Mouse (Mus musculus) liver, embryonic 14.5 days (tissue): ENCODE measurements around the gene Grik3.

Source experiments
- CTCF ChIP-seq: IDR thresholded peaks from 2 replicates; pipeline ENCODE4 v1.5.1; 2016; ENCODE audit warnings: antibody characterized with exemption, low read depth, control low read depth
- EP300 ChIP-seq: IDR thresholded peaks from 2 replicates; pipeline ENCODE4 v1.6.1; 2016; ENCODE audit warnings: antibody characterized with exemption, low read depth

DNA sequence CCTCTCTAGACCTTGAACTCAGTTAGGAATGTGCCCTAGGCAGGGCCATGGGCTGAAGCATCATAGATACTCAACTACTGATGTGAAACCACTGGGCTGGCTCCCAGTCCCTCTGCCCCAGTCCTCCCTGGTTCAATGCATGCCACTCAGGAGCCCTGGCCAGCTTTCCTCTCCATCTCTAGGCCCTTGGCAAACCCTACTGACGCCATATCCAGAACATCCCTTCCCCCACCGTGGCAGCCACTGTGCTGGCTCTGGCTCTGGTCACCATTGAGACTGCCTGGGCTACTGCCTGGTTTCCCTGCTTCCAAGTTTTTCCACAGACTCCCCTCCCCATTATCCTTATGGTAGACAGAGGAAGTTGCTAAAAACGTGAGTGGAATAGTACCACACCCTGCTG, 255.4 kb downstream of the Grik3 start:
- TF ChIP-seq CTCF (no peak), EP300 (no peak)
